ENCODE assay signal across 13 mouse cellular contexts in the genomic region with DNA sequence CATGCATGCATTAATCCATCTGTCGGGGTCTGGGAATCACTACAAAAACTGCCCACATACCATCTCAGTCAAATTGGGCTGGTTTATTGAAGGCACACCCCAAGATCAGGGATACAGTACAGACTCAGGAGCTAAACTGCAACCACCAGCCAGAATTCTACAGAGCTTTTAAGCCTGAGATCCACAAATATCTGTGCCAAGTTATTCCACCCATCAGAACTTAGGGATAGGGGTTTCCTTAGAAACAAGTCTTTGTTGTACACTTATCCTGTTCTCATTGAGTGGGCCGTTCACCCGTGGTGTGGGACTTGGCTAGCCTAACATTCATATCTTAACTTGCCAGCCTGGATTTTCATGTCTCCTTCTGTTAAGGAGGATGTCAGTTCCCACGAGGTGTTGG. TPM values are rescaled to one million over a fixed set of nuclear protein-coding genes. Genes with fewer than 3 reads are reported as not detected.
"Had no signal": no experiment of that assay in that cellular context is flagged by ENCODE, and none has a peak within 500 bp of the region (broad histone marks: within the 10 kb centered on the region; RNA-seq: fewer than 3 reads in every experiment).

No protein-coding gene starts in this region.

- ATAC-seq: liver, postnatal 0 days; lung, postnatal 0 days; midbrain, embryonic 13.5 days; midbrain, embryonic 15.5 days had no signal

- DNase-seq: liver, postnatal 0 days; lung, adult 2 months; lung, postnatal 14 days; lung, postnatal 36 days; right cerebral cortex, postnatal 14 days; thymus, adult 18-20 months; thymus, postnatal 14 days; thymus, postnatal 36 days had no signal

RNA-seq across cellular contexts. Expression of gene Syngr4, which starts 52.5 kb away (rescaled TPM):
- polyA plus RNA-seq: lung, adult 2 months; macrophage; midbrain, embryonic 15.5 days; neural tube, embryonic 14.5 days had no signal
